In genomic region chr11:119331970-119332369, GRCm38 (mm10) we compare ENCODE assay signal across 20 mouse cellular contexts. TPM values are rescaled to one million over a fixed set of nuclear protein-coding genes. Genes with fewer than 3 reads are reported as not detected.
DNase-seq lines count a peak whose midpoint lies in the region; ATAC-seq and TF ChIP-seq lines count a peak whose summit lies in the region.
"Had no signal": no experiment of that assay in that cellular context is flagged by ENCODE, and none has a peak within 500 bp of the region (broad histone marks: within the 10 kb centered on the region; RNA-seq: fewer than 3 reads in every experiment).

No protein-coding gene starts in this region.

- H3K4me3 ChIP-seq in hindbrain, postnatal 0 days (ENCODE audit: low read length), result no peak overlapping the region
- H3K4me3 ChIP-seq in hindbrain, embryonic 11.5 days (ENCODE audit: low read depth, low read length), result no peak overlapping the region
- H3K4me3 ChIP-seq in stomach, postnatal 0 days (ENCODE audit: low read depth, low read length), result no peak overlapping the region
- H3K4me3 ChIP-seq: forebrain, embryonic 12.5 days; midbrain, embryonic 12.5 days; neural tube, embryonic 12.5 days had no signal

- 48% methylated on average over 3 of the region's 3 CpGs for WGBS in hindbrain, postnatal 0 days
- 48% methylated on average over 3 of the region's 3 CpGs for WGBS in hindbrain, embryonic 11.5 days
- 24% methylated on average over 3 of the region's 3 CpGs for WGBS in stomach, postnatal 0 days

- H3K27ac ChIP-seq in hindbrain, postnatal 0 days, result no peak overlapping the region
- no peak overlapping the region for H3K27ac ChIP-seq in hindbrain, embryonic 11.5 days (ENCODE audit: low read depth, low read length)
- H3K27ac ChIP-seq in stomach, postnatal 0 days (replicated peaks), result no peak overlapping the region
- H3K27ac ChIP-seq: forebrain, embryonic 12.5 days; midbrain, embryonic 12.5 days; neural tube, embryonic 12.5 days had no signal

- H3K27me3 ChIP-seq in hindbrain, postnatal 0 days (ENCODE audit: insufficient read depth, low read length), result no peaks in the 10 kb centered on the region
- no peaks in the 10 kb centered on the region for H3K27me3 ChIP-seq in hindbrain, embryonic 11.5 days (ENCODE audit: control insufficient read depth, insufficient read depth, low read length)
- no peaks in the 10 kb centered on the region for H3K27me3 ChIP-seq in stomach, postnatal 0 days (ENCODE audit: control insufficient read depth, insufficient read depth, low read length)
- H3K27me3 ChIP-seq: neural tube, embryonic 12.5 days had no signal

- no peak for TF ChIP-seq EP300 in stomach, postnatal 0 days (optimal IDR thresholded peaks at IDR 0.05)

- no peak overlapping the region for H3K9ac ChIP-seq in hindbrain, postnatal 0 days (replicated peaks; ENCODE audit: low read length)
- no peak overlapping the region for H3K9ac ChIP-seq in hindbrain, embryonic 11.5 days (ENCODE audit: low read depth, low read length)
- H3K9ac ChIP-seq in stomach, postnatal 0 days (ENCODE audit: low read length), result no peak overlapping the region
- H3K9ac ChIP-seq: forebrain, embryonic 12.5 days; midbrain, embryonic 12.5 days; neural tube, embryonic 12.5 days had no signal

- TF ChIP-seq CTCF in hindbrain, postnatal 0 days (IDR thresholded peaks at IDR 0.05; ENCODE audit: low read depth), result 0 out of 2 replicates have a peak, but pooled peaks have one; percentile 10
- peak; percentile 46 for TF ChIP-seq CTCF in stomach, postnatal 0 days (IDR thresholded peaks at IDR 0.05; ENCODE audit: low read depth)

- H3K4me1 ChIP-seq in hindbrain, postnatal 0 days (ENCODE audit: insufficient read depth, low read length), result no peaks in the 10 kb centered on the region
- H3K4me1 ChIP-seq in hindbrain, embryonic 11.5 days (replicated peaks; ENCODE audit: control insufficient read depth, insufficient read depth, low read length), result no peaks in the 10 kb centered on the region
- H3K4me1 ChIP-seq in stomach, postnatal 0 days (replicated peaks; ENCODE audit: control insufficient read depth, insufficient read depth), result no peaks in the 10 kb centered on the region
- H3K4me1 ChIP-seq: forebrain, embryonic 12.5 days; midbrain, embryonic 12.5 days; neural tube, embryonic 12.5 days had no signal

- no peaks in the 10 kb centered on the region for H3K9me3 ChIP-seq in hindbrain, postnatal 0 days (ENCODE audit: low read length)
- H3K9me3 ChIP-seq in hindbrain, embryonic 11.5 days (ENCODE audit: control insufficient read depth, low read length), result no peaks in the 10 kb centered on the region
- no peaks in the 10 kb centered on the region for H3K9me3 ChIP-seq in stomach, postnatal 0 days (ENCODE audit: control insufficient read depth, low read length)
- H3K9me3 ChIP-seq: forebrain, embryonic 12.5 days; midbrain, embryonic 12.5 days; neural tube, embryonic 12.5 days had no signal

- no peaks in the 10 kb centered on the region for H3K36me3 ChIP-seq in hindbrain, postnatal 0 days (ENCODE audit: insufficient read depth, low read length)
- no peaks in the 10 kb centered on the region for H3K36me3 ChIP-seq in hindbrain, embryonic 11.5 days (ENCODE audit: control insufficient read depth, insufficient read depth, low read length)
- no peaks in the 10 kb centered on the region for H3K36me3 ChIP-seq in stomach, postnatal 0 days (ENCODE audit: control insufficient read depth, insufficient read depth, low read length)
- H3K36me3 ChIP-seq: forebrain, embryonic 12.5 days; midbrain, embryonic 12.5 days; neural tube, embryonic 12.5 days had no signal

- DNase-seq in hindbrain, postnatal 0 days (ENCODE audit: low spot score), result no peak
- DNase-seq in hindbrain, embryonic 11.5 days (ENCODE audit: low spot score), result no peak
- peak; percentile 24 for DNase-seq in retina, embryonic 14.5 days (ENCODE audit: low spot score)
- no peak for DNase-seq in retina, postnatal 1 day
- peak; percentile 22 for DNase-seq in NIH3T3 (ENCODE audit: low read depth)
- peak; percentile 41 for DNase-seq in stomach, postnatal 0 days (ENCODE audit: low spot score)
- no peak for DNase-seq in adrenal gland, adult (ENCODE audit: inconsistent age in 2 of 2, low spot score in 1 of 2)
- no peak for DNase-seq in spleen, postnatal 14 days (ENCODE audit: low spot score in 2 of 2)
- DNase-seq: cerebellum, adult 8-10 months; kidney, adult 8-10 months; kidney, postnatal 36 days; liver; right cerebral cortex, postnatal 14 days; thymus, postnatal 14 days had no signal

- H3K4me2 ChIP-seq in hindbrain, postnatal 0 days (ENCODE audit: low read depth, low read length), result no peak overlapping the region
- no peak overlapping the region for H3K4me2 ChIP-seq in hindbrain, embryonic 11.5 days (replicated peaks; ENCODE audit: low read depth, low read length)
- H3K4me2 ChIP-seq in stomach, postnatal 0 days (replicated peaks; ENCODE audit: low read depth), result no peak overlapping the region
- H3K4me2 ChIP-seq: forebrain, embryonic 12.5 days; midbrain, embryonic 12.5 days; neural tube, embryonic 12.5 days had no signal

- no peak for ATAC-seq in hindbrain, postnatal 0 days
- ATAC-seq in hindbrain, embryonic 11.5 days (ENCODE audit: low FRiP score), result no peak
- ATAC-seq in stomach, postnatal 0 days (ENCODE audit: low FRiP score, low TSS enrichment), result no peak

RNA-seq across cellular contexts. Expression of gene Sgsh, which starts 23.4 kb away (rescaled TPM):
- total RNA-seq in hindbrain, postnatal 0 days (2014; rRNA removed), result 4.8 and 8.5 TPM in 2 replicates
- polyA plus RNA-seq in hindbrain, postnatal 0 days (2015; fragmentation: Nextera tagmentation; extraction: Ambion mirVana), result 5.0 and 6.2 TPM in 2 replicates
- polyA plus RNA-seq in hindbrain, embryonic 11.5 days (2014; fragmentation: Nextera tagmentation; extraction: Ambion mirVana), result 4.4 and 6.0 TPM in 2 replicates
- 6.7 and 7.7 TPM in 2 replicates for polyA plus RNA-seq in stomach, postnatal 0 days (2015; fragmentation: Nextera tagmentation; extraction: Ambion mirVana)

RNA-seq across cellular contexts. Expression of gene Slc26a11, which starts 23.4 kb away (rescaled TPM):
- total RNA-seq in hindbrain, postnatal 0 days (2014; rRNA removed), result 6.7 and 9.6 TPM in 2 replicates
- 5.4 and 5.7 TPM in 2 replicates for polyA plus RNA-seq in hindbrain, postnatal 0 days (2015; fragmentation: Nextera tagmentation; extraction: Ambion mirVana)
- 3.3 and 3.8 TPM in 2 replicates for polyA plus RNA-seq in hindbrain, embryonic 11.5 days (2014; fragmentation: Nextera tagmentation; extraction: Ambion mirVana)
- polyA plus RNA-seq in stomach, postnatal 0 days (2015; fragmentation: Nextera tagmentation; extraction: Ambion mirVana), result 3.6 and 4.7 TPM in 2 replicates

RNA-seq across cellular contexts. Expression of gene Card14, which starts 24.4 kb away (rescaled TPM):
- total RNA-seq in hindbrain, postnatal 0 days (2014; rRNA removed), result 1.7 and 1.9 TPM in 2 replicates
- polyA plus RNA-seq in hindbrain, postnatal 0 days (2015; fragmentation: Nextera tagmentation; extraction: Ambion mirVana), result 0.72 and 0.81 TPM in 2 replicates
- polyA plus RNA-seq in hindbrain, embryonic 11.5 days (2014; fragmentation: Nextera tagmentation; extraction: Ambion mirVana), result not detected in 2 replicates
- polyA plus RNA-seq in stomach, postnatal 0 days (2015; fragmentation: Nextera tagmentation; extraction: Ambion mirVana), result 1.8 and 1.9 TPM in 2 replicates
- total RNA-seq: hematopoietic stem cell, adult 5-6 weeks; megakaryocyte progenitor cell, adult 5-6 weeks; monocyte, adult 5-6 weeks had no signal

RNA-seq across cellular contexts. Expression of gene Eif4a3, which starts 32.1 kb away (rescaled TPM):
- total RNA-seq in hindbrain, postnatal 0 days (2014; rRNA removed), result 144 and 154 TPM in 2 replicates
- polyA plus RNA-seq in hindbrain, postnatal 0 days (2015; fragmentation: Nextera tagmentation; extraction: Ambion mirVana), result 248 and 258 TPM in 2 replicates
- 378 and 385 TPM in 2 replicates for polyA plus RNA-seq in hindbrain, embryonic 11.5 days (2014; fragmentation: Nextera tagmentation; extraction: Ambion mirVana)
- 183 and 197 TPM in 2 replicates for polyA plus RNA-seq in stomach, postnatal 0 days (2015; fragmentation: Nextera tagmentation; extraction: Ambion mirVana)

Comparison
In these comparisons a context has a peak if more than half of its experiments do, and no peak if none do; other contexts are left out.
1. DNase-seq: peak in retina, embryonic 14.5 days (single experiment), NIH3T3 (single experiment) and stomach, postnatal 0 days (single experiment); none in hindbrain, postnatal 0 days (single experiment), hindbrain, embryonic 11.5 days (single experiment), retina, postnatal 1 day (single experiment), adrenal gland, adult (0 of 2) and spleen, postnatal 14 days (0 of 2).